Mouse (Mus musculus) liver, adult 2 months (tissue): ENCODE results near the gene Large2.

Source experiments
- CTCF ChIP-seq: fragments of 200-500 bp; IDR thresholded peaks from 2 replicates; pipeline ENCODE4 v1.5.1; 2011; ENCODE audit warnings: low read depth, low read length, control low read depth
- POLR2A ChIP-seq: fragments of 200-500 bp; IDR thresholded peaks from 2 replicates; pipeline ENCODE4 v1.6.1; 2011; ENCODE audit warnings: low read length, control low read depth; ENCODE audit not compliant: insufficient read depth; ENCODE audit errors: extremely low read depth

DNA sequence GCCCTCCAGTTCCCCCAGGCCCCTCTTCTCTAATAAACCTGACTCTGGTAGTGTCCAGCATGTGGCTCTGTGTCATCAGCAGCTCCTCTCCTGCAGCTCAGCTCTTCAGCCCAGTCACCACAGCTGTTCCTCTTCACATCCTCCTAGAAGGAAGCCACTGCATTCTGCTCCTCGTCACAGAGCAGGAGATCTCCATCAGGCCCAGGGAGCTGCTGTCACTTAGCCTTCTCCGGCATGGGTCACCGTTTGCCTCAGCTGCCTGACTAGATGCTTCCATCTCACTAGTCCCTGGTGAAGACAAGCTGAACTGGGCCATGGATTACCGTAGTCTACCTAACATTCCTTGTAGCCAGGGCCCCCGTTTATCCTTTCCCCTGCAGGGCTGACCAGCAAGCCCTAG is 6.5 kb upstream of the Large2 start:
- TF ChIP-seq CTCF: no peak
- no peak for TF ChIP-seq POLR2A
